ENCODE assay signal across 20 mouse cellular contexts in genomic region chr14:93868211-93868610, GRCm38 (mm10). TPM values are rescaled to one million over a fixed set of nuclear protein-coding genes. Genes with fewer than 3 reads are reported as not detected.
DNase-seq lines count a peak whose midpoint lies in the region; ATAC-seq lines count a peak whose summit lies in the region.
"Had no signal": no experiment of that assay in that cellular context is flagged by ENCODE, and none has a peak within 500 bp of the region (broad histone marks: within the 10 kb centered on the region; RNA-seq: fewer than 3 reads in every experiment).

No protein-coding gene starts in this region.

- H3K27me3 ChIP-seq in forebrain, embryonic 13.5 days = no peaks in the 10 kb centered on the region
- H3K27me3 ChIP-seq: CH12.LX had no signal

- ATAC-seq in forebrain, embryonic 13.5 days = no peak
- ATAC-seq: activated CD4-positive, CD25-positive, alpha-beta regulatory T cell, adult 4 months; CD4-positive, CD25-positive, alpha-beta regulatory T cell, adult 4 months; Patski had no signal

- H3K9ac ChIP-seq in forebrain, embryonic 13.5 days = no peak overlapping the region

- H3K4me2 ChIP-seq in forebrain, embryonic 13.5 days = no peak overlapping the region

- no peak overlapping the region for H3K27ac ChIP-seq in forebrain, embryonic 13.5 days

- no peak overlapping the region for H3K4me3 ChIP-seq in forebrain, embryonic 13.5 days

- peak; percentile 63 for DNase-seq in retina, embryonic 14.5 days (ENCODE audit: low spot score)
- DNase-seq in retina, postnatal 1 day = peak; percentile 69
- DNase-seq in testis, postnatal 14 days (ENCODE audit: low spot score) = no peak
- DNase-seq: adrenal gland, adult 2 months; adrenal gland, adult 8-10 months; adrenal gland, postnatal 10 days; adrenal gland, postnatal 14 days; adrenal gland, postnatal 25 days; adrenal gland, postnatal 36 days; B cell, adult 2 months; cerebellum, adult 11 months; cerebellum, adult 11-12 months; cerebellum, adult 18-20 months had no signal

- no peaks in the 10 kb centered on the region for H3K36me3 ChIP-seq in forebrain, embryonic 13.5 days (ENCODE audit: poor library complexity, severe bottlenecking)
- H3K36me3 ChIP-seq: G1E had no signal

- H3K4me1 ChIP-seq in forebrain, embryonic 13.5 days = no peaks in the 10 kb centered on the region

- no peaks in the 10 kb centered on the region for H3K9me3 ChIP-seq in forebrain, embryonic 13.5 days (replicated peaks)
- H3K9me3 ChIP-seq: G1E had no signal

RNA-seq across cellular contexts. Expression of gene Pcdh9, which starts 22.3 kb away (rescaled TPM):
- 99.2 and 100 TPM in 2 replicates for polyA plus RNA-seq in forebrain, embryonic 13.5 days (2015; fragmentation: Nextera tagmentation; extraction: Ambion mirVana)
- polyA plus RNA-seq: activated CD4-positive, CD25-positive, alpha-beta regulatory T cell, adult 4 months; C2C12; CD4-positive, CD25-positive, alpha-beta regulatory T cell, adult 4 months; G1E; Patski had no signal
